Mouse (Mus musculus): ENCODE data around the gene Sertad1.
A peak's percentile ranks its signal among the peaks of the same experiment; 100 is the strongest.
"Not testable (repeated sequence)": the region's sequence is repeated elsewhere in the genome, so short reads cannot be mapped to it uniquely, and the experiment has no call there.

Sertad1 gene

GRCm38 (mm10) chr7:27473835-27474489 is 12.7 kb upstream of the Sertad1 start:
- no peak for DNase-seq

DNA sequence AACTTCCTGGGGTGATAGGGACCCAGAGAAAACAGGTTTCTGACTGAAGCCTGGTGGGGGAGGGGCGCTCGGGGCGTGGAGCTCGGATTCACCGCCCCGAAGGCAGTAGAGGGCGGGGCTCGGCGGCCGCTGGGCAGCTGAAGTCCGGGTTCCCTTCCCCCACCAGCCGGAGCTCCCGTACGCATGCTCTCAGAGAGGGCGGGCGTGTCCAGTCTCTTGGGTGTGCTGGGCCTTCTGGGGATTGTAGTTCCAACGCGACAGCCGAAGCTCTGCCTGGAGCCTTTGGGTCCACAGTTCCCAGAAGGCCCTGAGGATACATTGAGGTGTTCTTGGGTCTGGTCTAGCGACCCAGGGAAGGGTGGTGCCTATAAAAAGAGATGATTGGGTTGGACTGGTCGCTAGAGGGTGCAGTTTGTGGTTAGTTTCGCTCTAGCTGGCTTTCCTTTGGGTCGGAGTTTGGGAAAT is 12.2 kb upstream of the Sertad1 start:
- DNase-seq = peak; percentile 90

GRCm38 (mm10) chr7:27475596-27475995 is 11.1 kb upstream of the Sertad1 start:
- DNase-seq = no peak

GRCm38 (mm10) chr7:27476098-27476635 is 10.5 kb upstream of the Sertad1 start:
- no peak for DNase-seq

GRCm38 (mm10) chr7:27478561-27478960 is 8.1 kb upstream of the Sertad1 start:
- no peak for DNase-seq

- DNase-seq = no peak
Measured at GRCm38 (mm10) chr7:27479750-27480149, 7.0 kb upstream of the Sertad1 start.

DNA sequence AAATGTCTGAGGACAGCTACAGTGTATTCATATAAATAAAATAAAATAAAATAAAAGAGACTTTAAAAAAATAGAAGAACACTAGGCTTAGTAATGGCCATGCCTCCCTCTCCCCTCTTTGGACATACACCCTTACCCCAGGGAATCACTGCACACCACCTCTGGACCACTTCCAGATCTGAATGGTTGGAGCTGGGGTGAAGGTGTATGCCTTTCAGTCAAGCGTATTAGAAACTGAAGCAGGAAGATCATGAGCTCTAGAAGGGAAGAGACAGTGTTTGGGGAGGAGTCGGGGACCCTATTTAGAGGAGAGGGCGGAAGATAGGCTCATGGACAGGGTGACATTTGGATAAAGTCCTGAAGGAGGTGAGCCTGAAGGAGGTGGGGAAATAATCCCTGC is 6.2 kb upstream of the Sertad1 start:
- DNase-seq = no peak

DNA sequence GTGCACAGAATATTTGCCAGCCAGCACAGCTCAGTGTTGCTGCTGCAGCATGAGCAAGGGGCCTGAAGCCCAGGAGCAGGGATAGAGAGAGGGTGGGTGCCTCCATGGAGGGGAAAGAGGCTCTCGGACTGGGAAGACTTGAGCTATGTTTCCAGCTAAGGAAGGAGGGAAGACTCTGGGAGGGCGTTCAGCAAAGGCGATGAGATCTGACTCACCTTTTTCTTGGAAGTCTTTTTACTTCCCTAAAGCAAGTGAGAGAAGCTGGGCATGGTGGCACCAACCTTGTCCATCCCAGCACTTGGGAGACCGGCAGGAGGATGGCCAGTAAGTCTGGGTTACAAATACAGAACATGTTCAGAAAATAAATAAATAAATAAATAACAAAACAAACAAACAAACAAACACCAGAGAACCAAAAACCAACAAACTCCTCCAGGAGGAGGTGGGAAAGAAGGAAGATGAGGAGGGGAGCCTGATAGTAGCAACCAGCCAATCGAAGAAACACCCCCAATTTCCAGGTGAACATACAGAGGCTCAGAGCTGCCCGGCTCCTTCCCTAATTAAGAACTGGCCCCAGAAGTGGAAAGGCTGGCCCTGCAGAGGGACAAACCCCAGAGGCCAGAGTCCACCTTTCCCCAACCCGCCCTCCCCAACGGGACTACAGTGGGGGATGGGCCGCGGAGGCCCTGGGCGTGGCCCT is 5.6 kb upstream of the Sertad1 start:
- no peak for DNase-seq

DNA sequence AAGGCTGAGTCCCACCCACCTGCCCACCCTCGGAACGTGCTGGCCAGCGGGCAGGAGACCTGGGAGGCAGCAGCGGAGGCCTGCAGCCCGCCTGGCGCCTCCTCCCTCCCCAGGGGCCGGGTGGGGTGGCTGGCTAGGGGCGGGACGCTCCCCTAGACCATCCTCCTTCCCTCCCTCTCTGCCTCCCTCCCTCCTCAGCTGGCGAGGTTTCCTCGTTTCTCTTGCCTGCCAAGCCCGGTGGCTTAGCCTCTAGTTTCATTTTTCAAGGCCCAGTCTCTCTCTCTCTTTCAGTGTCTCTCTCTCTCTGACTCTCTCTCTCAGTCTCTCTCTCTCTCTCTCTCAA is 5.1 kb upstream of the Sertad1 start:
- peak; percentile 76 for DNase-seq

DNA sequence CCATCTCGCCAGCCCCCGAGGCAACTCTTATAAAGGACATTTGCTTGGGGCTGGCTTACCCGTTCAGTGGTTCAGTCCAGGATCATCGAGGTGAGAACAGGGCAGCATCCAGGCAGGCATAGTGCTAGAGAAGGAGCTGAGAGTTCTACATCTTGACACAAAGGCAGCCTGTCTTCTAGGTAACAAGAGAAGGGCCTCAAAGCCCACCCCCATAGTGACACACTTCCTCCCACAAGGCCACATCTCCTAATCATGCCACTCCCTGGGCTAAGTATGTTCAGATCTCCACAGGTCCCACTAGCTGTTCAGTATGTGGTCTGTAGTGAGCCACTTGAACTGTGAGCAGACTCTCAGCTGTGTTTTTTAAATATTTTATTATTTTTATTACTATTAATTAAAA is 2.9 kb upstream of the Sertad1 start:
- DNase-seq = no peak

- no peak for DNase-seq
Measured at GRCm38 (mm10) chr7:27486102-27486769, 474 bp upstream of the Sertad1 start.

DNA sequence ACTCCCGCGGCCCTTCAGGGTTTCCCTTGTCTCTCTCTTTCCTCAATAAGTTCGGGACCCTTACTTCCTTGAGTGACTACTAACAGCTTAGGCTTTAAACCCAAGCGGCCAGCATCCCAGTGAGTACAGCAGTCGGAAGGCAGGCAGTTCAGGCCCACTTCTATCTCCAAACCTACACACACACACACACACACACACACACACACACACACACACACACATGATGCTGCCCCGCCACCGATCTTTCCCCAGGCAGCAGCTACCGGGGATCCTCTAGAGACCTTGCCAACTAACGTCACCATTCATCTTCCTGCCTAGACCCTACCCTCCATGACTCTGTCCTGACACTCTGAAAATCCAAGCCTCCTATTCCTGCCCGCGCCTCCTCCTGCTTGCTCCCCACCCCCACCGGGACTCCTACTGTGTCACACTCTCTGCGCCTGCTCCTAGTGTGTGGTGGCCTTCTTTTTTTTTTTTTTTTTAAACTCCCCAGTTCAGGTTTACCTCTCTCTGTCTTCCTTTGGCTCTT is 1.1 kb downstream of the Sertad1 start:
- peak; percentile 36 for DNase-seq

DNA sequence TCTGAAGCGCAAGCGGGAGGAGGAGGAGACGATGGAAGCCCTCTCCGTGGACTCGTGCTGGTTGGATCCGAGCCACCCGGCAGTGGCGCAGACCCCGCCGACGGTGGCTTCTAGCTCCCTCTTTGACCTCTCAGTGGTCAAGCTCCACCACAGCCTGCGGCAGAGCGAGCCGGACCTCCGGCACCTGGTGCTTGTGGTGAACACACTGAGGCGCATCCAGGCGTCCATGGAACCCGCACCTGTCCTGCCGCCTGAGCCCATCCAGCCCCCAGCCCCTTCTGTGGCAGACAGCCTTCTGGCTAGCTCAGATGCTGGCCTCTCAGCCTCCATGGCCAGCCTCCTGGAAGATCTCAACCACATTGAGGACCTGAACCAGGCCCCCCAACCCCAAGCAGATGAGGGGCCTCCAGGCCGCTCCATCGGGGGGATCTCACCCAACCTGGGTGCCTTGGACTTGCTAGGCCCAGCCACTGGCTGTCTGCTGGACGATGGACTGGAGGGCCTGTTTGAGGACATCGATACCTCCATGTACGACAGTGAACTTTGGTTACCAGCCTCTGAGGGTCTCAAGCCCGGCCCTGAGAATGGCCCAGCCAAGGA is 2.7 kb downstream of the Sertad1 start:
- DNase-seq = no peak

GRCm38 (mm10) chr7:27490227-27490542 is 3.5 kb downstream of the Sertad1 start:
- no peak for DNase-seq

GRCm38 (mm10) chr7:27490543-27491329 is 4.0 kb downstream of the Sertad1 start:
- peak; percentile 93 for DNase-seq

GRCm38 (mm10) chr7:27491856-27492255 is 5.1 kb downstream of the Sertad1 start:
- no peak for DNase-seq

DNA sequence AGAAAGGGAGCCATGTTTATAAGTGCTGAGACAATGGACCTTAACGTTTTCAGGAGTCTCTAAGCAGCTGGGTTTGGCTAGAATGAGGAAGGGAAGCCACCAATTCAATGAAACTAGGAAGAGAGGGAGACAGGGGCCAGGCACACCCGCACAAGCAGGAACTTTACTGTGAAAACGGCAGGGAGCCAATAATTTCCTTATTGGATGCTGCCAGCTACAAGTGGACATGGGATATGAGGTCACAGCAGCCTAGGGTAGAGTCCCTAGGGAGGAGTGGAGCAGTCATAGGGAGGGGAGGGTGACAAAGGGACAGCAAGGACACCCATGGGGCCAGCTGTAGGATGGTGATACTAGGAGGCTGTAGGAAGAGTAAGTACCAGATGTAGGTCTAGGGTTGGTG is 6.3 kb downstream of the Sertad1 start:
- DNase-seq = no peak

- DNase-seq = no peak
Measured at GRCm38 (mm10) chr7:27493450-27493849, 6.7 kb downstream of the Sertad1 start.

DNA sequence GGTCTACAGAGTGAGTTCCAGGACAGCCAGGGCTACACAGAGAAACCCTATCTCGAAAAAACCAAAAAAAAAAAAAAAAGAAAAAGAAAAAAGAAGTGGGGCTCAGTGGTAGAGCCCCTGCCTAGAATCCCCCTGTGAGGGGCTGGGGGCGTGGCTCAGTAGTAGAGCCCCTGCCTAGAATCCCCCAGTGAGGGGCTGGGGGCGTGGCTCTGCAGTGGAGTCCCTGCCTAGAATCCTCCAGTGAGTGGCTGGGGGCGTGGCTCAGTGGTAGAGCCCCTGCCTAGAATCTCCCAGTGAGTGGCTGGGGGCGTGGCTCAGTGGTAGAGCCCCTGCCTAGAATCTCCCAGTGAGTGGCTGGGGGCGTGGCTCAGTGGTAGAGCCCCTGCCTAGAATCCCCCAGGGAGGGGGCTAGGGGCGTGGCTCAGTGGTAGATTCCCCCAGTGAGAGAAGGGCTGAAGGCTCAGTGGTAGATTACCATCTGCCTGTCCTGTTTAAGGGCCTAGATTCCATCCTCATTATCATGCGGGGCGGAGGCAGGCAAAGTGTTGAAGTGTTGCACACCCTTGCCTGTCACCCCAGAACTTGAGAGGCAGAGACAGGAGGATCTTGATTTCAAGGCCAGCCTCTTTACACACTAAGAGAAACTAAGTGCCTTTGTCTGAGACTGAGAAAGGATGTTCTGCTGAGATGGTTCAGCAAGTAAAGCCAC is 8.1 kb downstream of the Sertad1 start:
- DNase-seq = not testable (repeated sequence)

DNA sequence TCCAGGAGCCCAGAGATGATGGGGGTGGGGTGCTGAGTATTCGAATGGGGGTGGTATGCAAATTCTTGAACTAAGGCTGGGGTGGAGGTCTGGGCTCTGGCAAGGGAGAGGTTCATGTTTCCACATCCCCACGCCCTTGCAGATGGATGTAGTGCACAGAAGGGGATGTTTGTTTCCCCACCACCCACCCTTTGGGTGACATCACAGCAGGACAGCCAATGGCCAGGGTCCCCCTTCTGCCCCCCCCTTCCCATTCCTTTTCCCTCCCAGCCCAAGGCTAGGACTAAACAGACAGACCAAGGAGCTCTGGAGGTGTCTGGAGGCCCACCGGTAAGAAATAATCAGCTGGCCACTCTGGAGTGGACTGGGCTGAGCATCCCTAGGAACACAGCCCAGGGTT is 12.3 kb downstream of the Sertad1 start, which contains the start of gene Prx:
Gene Prx (plus strand): TSS at position 289 of the 400 bp plus-strand sequence.
- DNase-seq = no peak

- DNase-seq = no peak
Measured at GRCm38 (mm10) chr7:27501620-27502019, 14.9 kb downstream of the Sertad1 start.

Measured in thymus, postnatal 25 days (tissue).